Mouse (Mus musculus): ENCODE measurements around the gene Calml4. TPM values are rescaled to one million over a fixed set of nuclear protein-coding genes. Genes with fewer than 3 reads are reported as not detected.
"Not testable (repeated sequence)": the region's sequence is repeated elsewhere in the genome, so short reads cannot be mapped to it uniquely, and the experiment has no call there.

The Calml4 gene
- polyA plus RNA-seq, 1 experiment: 160 TPM

- WGBS: 81% methylated on average over 6 of the region's 6 CpGs
- DNase-seq (ENCODE audit: low read depth, low spot score): no peak
Measured at GRCm38 (mm10) chr9:62829877-62830276, 28.0 kb upstream of the Calml4 start.

DNA sequence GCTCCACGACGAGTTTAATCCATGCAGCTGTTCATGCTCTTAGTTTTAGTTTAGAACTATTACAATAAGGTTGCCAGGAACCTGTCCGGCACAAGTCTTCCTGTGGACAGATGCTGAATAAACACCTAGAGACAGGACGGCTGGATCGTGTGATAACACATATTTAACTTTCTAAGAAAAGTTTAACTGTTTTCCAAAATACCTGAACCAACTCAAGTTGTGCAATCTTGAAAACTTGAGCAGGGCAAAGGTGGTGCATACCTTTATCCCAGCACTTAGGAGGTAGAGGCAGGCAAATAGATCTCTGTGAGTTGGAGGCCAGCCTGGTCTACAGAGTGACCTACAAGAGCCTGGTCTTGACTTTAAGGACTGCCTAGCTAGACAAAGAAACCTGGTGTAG, 23.0 kb upstream of the Calml4 start:
- no peak for DNase-seq (ENCODE audit: low read depth, low spot score)

DNA sequence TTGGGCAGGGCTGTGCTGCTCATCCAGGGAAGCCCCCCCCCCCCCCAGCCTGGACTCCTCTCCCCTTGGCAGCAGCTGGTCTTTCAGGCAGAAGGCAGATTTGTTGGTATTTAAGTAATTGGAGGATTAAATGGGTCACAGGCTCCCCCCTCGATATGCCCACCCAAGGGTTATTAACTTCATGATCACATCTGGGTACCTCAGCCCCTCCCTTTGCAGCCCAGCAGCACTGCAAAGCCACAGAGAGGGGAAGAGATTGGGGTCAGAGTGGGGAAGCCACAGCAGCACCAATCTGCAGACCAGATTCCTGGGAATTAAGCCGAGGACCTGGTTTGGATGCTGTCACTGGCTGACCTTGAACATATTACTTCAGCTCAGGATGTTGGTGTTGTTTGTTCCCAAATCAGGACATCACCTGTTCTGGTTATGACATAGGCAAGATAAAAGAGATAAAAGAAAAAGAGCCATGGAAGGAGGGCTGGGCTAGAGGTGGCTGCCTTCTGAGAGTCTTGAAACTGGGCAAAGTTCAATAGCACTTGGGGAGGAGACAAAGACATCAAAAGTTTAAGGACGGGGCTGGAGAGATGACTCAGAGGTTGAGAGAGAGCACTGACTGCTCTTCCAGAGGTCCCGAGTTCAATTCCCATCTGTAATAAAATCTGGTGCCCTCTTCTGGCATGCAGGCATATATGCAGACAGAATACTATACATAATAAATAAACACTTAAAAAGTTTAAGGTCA, 22.0 kb upstream of the Calml4 start:
- 26% methylated on average over 4 of the region's 4 CpGs for WGBS
- DNase-seq (ENCODE audit: low read depth, low spot score): no peak

More for the DNA sequence above, 23.0 kb upstream of the Calml4 start:
- WGBS: 63% methylated on average over 5 of the region's 5 CpGs

DNA sequence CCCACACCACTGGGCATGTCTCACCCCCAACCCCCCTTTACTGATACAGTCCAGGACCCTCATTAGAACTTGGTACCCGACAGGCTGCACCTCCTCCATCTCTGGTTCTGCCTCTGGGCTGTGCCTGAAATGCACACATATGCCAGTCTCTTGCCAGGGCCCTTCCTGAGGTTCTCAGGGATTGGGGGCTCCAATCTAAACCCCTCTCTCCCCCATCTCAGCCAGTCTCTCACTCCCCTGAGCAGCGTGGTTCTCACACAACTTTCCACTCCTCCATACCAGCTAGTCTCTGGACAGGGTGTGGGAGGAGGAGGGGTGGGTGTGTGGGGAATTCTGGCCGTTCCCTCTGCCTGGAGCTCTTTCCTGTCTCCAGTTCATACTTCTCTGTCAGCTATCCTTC, 20.3 kb upstream of the Calml4 start:
- WGBS: 51% methylated on average over 3 of the region's 3 CpGs
- DNase-seq (ENCODE audit: low read depth, low spot score): no peak

DNA sequence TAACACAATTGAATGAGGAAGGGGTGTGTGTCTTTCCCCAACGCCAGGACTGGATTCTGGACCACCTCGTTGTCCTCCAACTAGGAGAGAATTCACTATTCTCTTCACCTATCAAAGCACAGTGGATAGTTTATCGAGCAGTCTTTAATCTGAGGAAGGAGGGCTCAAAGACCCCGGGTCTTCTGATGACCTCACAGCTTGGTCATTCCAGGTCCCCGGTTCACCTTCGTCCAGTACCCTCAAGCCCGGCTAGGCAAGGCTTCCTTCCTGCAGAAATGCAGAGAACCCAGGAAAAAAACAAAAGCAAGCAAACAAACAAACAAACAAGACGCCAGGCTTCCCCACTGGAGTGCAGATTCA, 19.8 kb upstream of the Calml4 start:
- DNase-seq (ENCODE audit: low read depth, low spot score): no peak
- 13% methylated on average over 8 of the region's 8 CpGs for WGBS

- DNase-seq (ENCODE audit: low read depth, low spot score): no peak
- under 1% methylated on average over 48 of the region's 48 CpGs for WGBS
Measured at GRCm38 (mm10) chr9:62838506-62839171, 19.2 kb upstream of the Calml4 start, which contains the start of gene Cln6. Cln6 (plus strand) TSS chr9:62838785.

DNA sequence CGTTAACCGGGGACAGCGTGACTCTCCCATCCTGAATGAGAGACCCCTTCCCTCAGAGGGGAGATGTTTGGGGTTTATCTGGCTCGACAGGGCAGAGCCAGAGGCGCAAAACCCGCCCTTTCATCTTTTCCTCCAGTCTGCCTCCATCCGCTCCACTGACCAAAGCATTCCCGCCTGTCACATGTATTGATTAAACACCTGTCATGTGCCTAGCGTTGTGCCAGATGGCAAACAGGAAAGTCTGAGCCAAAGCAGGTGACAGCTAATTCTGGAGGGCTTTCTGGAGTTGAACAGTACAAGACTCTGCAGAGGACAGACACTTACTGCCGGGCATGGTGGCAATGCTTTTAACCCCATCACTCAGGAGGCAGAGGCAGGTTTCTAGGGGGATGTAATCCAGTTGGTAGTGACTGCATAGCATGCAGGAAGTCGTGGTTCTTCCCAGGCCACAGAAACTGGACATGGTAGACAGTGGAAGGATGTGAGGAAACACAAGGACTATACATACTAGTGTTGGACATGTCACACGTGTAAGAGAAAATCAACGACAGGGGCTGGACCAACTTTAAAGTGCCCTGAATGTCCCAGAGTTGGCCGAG, 18.6 kb upstream of the Calml4 start:
- WGBS: 7% methylated on average over 14 of the region's 14 CpGs
- DNase-seq (ENCODE audit: low read depth, low spot score): no peak

GRCm38 (mm10) chr9:62843356-62844024, 14.4 kb upstream of the Calml4 start:
- WGBS: 64% methylated on average over 10 of the region's 10 CpGs
- DNase-seq (ENCODE audit: low read depth, low spot score): no peak

DNA sequence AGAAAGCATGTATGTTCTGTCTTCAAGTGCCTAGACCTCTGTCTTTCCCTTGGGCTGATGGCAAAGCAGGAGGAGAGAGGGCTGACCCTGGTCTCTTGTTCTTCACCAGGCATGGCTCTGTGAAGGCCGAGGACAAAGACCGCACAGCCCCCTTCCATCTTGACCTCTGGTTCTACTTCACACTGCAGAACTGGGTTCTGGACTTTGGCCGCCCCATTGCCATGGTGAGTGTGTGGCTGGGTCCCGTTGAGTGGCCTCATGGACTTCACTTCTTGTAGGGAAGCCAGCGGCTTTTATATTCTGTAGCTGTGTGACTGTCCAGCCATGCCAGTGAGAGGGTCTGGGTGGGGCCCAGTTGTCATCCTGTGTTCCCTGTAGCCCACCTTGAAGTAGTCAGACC, 13.4 kb upstream of the Calml4 start:
- no peak for DNase-seq (ENCODE audit: low read depth, low spot score)
- WGBS: 88% methylated on average over 5 of the region's 5 CpGs

GRCm38 (mm10) chr9:62847694-62848093, 10.2 kb upstream of the Calml4 start:
- no peak for DNase-seq (ENCODE audit: low read depth, low spot score)
- 1% methylated on average over 3 of the region's 3 CpGs for WGBS

DNA sequence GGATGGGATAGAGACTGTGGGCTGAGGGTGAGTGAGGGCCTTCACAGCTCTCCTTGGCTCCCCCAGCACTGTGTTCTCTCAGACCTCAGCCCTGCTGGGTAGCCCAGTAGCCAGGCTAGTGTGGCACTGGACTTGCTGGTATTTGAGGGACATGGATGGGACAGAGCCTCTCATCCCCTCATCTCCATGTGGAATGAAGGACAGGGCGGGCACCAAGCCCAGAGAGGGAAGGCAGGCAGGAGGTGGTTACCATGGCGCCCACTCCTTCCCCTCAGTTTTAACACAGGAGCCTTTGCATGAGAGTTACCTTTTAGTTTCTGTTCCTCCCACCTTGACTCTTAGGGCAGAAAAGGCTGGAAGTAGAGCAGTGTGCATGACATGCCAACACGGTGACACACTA, 9.2 kb upstream of the Calml4 start:
- 92% methylated on average over 3 of the region's 3 CpGs for WGBS
- no peak for DNase-seq (ENCODE audit: low read depth, low spot score)

- 89% methylated on average over 2 of the region's 2 CpGs for WGBS
- DNase-seq (ENCODE audit: low read depth, low spot score): no peak
Measured at GRCm38 (mm10) chr9:62851571-62851970, 6.3 kb upstream of the Calml4 start.

DNA sequence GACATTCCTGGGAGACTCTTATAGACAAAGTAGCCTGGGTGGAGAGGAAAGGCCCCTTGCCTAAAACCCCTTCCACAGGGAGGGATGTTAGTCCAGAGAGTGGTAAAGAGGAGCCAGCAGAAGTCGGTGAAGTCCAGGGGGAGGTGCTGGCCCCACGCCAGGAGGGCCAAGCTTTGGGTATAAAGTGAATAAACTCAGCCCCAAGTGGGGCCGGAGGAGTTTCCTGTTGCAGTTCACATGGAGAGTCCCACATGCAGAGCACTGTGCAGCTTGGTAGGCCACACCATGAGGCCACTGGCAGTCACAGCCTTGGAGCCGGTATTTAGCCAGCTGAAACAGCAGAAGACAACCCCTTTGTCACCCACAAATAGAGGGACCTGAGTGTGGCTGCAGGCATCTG, 3.4 kb upstream of the Calml4 start:
- no peak for DNase-seq (ENCODE audit: low read depth, low spot score)

GRCm38 (mm10) chr9:62857216-62857615, 664 bp upstream of the Calml4 start:
- 7% methylated on average over 9 of the region's 9 CpGs for WGBS
- DNase-seq (ENCODE audit: low read depth, low spot score): no peak

More for the DNA sequence above, 3.4 kb upstream of the Calml4 start:
- 48% methylated on average over 4 of the region's 4 CpGs for WGBS

DNA sequence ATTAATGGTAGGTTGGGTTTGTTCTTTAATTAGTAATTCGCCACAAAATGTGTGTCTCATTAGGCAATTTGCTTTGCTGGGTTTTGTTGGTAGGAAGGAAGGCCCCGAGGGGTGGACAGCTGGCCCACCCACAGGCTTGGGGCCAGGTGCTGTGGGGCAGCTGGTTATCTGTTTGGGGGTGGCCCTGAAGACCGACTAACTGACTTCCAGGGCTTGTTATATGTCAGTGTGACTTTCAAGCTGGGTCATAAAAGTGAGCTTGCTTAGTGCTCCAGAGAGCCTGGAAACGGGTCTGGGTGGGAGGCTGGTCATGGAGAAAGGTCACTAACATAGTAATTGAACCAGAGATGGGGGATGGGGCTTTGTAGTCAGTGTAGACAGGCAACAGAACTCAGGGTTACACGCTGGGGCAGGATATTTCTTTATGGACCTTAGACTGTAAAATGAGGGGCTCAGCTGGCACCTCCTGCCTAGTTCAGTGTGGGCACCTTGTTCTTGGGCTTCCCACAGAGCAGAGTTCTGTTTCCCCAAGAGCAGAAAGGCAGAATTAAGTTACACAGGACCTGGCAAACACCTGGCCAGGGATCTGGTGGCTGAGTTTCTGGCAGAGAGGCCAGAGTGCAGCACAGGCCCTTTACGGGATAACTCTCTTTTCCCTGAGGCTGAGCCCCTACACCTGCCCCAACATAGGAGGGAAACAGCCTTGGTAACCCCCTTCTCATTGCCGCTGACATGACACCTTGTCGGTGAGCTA, 563 bp downstream of the Calml4 start:
- 16% methylated on average over 8 of the region's 8 CpGs for WGBS
- no peak for DNase-seq (ENCODE audit: low read depth, low spot score)

- DNase-seq (ENCODE audit: low read depth, low spot score): not testable (repeated sequence)
- 35% methylated on average over 7 of the region's 7 CpGs for WGBS
Measured at GRCm38 (mm10) chr9:62860102-62860501, 2.2 kb downstream of the Calml4 start.

DNA sequence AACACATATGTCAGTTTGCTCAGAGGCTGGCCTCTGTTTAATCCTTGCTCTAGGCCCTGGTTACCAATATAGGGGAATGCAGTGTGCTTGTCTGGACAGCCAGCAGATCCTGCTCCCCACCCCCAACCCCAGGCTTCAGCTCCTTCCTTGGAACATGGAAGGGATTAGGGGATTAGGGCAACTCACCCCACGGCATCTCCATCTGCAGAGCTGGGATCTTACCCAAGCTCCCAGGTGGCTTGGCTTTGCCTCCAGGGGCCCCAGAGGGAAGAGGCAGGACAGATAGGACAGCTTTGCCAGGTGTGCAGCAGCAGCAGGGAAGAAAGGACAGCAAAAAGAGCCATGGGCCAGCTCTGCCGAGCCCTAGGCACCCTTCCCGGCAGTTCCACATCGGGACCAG, 3.0 kb downstream of the Calml4 start:
- 65% methylated on average over 4 of the region's 4 CpGs for WGBS
- no peak for DNase-seq (ENCODE audit: low read depth, low spot score)

DNA sequence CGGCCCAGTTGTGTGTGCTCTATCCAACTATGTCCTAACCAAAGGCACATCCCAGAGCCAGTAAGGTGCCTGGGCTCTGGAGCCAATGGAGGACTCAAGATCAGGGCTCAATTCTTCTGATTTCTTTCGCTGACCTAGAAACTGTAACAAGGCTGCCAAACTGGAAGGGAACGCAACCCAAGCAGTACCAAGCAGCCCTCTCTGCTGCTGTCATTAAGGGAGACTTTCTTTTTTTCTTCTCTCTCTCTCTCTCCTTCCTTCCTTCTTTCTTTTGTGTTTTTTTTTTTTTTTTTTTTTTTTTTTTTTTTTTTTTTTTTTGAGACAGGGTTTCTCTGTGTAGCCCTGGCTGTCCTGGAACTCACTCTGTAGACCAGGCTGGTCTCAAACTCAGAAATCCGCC, 11.4 kb downstream of the Calml4 start:
- not testable (repeated sequence) for DNase-seq (ENCODE audit: low read depth, low spot score)
- 97% methylated on average over 4 of the region's 4 CpGs for WGBS

- no peak for DNase-seq (ENCODE audit: low read depth, low spot score)
Measured at GRCm38 (mm10) chr9:62870728-62871127, 12.8 kb downstream of the Calml4 start.

All from large intestine, adult 2 months (tissue).